Mouse (Mus musculus) left cerebral cortex, adult 9 months (tissue): ENCODE measurements at regions not wholly inside any gene's neighbourhood (a gene's known extent, or its start where the extent isn't known, plus 50 kb on each side); places are given as distances from the start of the nearest gene placed in this dataset.
"Not testable (repeated sequence)": the region's sequence is repeated elsewhere in the genome, so short reads cannot be mapped to it uniquely, and the experiment has no call there.

Experiments
- DNase-seq, 2 experiments: peaks; one replicate each; pipeline ENCODE4 v3.0.0; 2022; ENCODE audit warnings: low spot score in 2 of 2

- no peak for DNase-seq
Observed at GRCm38 (mm10) chr4:84157911-84158647, 517.0 kb downstream of the Bnc2 start.

- DNase-seq, result no peak
Observed at GRCm38 (mm10) chr4:84163362-84163761, 511.7 kb downstream of the Bnc2 start.

GRCm38 (mm10) chr4:84165256-84165655 lies 509.8 kb downstream of the Bnc2 start:
- DNase-seq, result no peak

GRCm38 (mm10) chr4:84172841-84173240 lies 502.2 kb downstream of the Bnc2 start:
- no peak for DNase-seq

GRCm38 (mm10) chr4:84173441-84173840 lies 501.6 kb downstream of the Bnc2 start:
- DNase-seq, result no peak

- not testable (repeated sequence) for DNase-seq
Observed at GRCm38 (mm10) chr4:84176457-84176856, 498.6 kb downstream of the Bnc2 start.

GRCm38 (mm10) chr4:84177827-84178226 lies 497.2 kb downstream of the Bnc2 start:
- no peak for DNase-seq

- no peak for DNase-seq
Observed at GRCm38 (mm10) chr4:84184436-84184835, 490.6 kb downstream of the Bnc2 start.

GRCm38 (mm10) chr4:84184844-84185243 lies 490.2 kb downstream of the Bnc2 start:
- no peak for DNase-seq

- DNase-seq, result no peak
Observed at GRCm38 (mm10) chr4:84189315-84189714, 485.8 kb downstream of the Bnc2 start.

GRCm38 (mm10) chr4:84191303-84191702 lies 483.8 kb downstream of the Bnc2 start:
- no peak for DNase-seq

- no peak for DNase-seq
Observed at GRCm38 (mm10) chr4:84192301-84192700, 482.8 kb downstream of the Bnc2 start.

- DNase-seq, result no peak
Observed at GRCm38 (mm10) chr4:84196732-84197131, 478.3 kb downstream of the Bnc2 start.

GRCm38 (mm10) chr4:84198176-84198575 lies 476.9 kb downstream of the Bnc2 start:
- no peak for DNase-seq

- DNase-seq, result no peak
Observed at GRCm38 (mm10) chr4:84199181-84199656, 475.9 kb downstream of the Bnc2 start.

- no peak for DNase-seq
Observed at GRCm38 (mm10) chr4:84201001-84201400, 474.1 kb downstream of the Bnc2 start.

GRCm38 (mm10) chr4:84202231-84202630 lies 472.8 kb downstream of the Bnc2 start:
- DNase-seq, result no peak

- no peak for DNase-seq
Observed at GRCm38 (mm10) chr4:84203680-84204079, 471.4 kb downstream of the Bnc2 start.

- DNase-seq, result no peak
Observed at GRCm38 (mm10) chr4:84204777-84205176, 470.3 kb downstream of the Bnc2 start.

- no peak for DNase-seq
Observed at GRCm38 (mm10) chr4:84208175-84208574, 466.9 kb downstream of the Bnc2 start.

GRCm38 (mm10) chr4:84209538-84209937 lies 465.5 kb downstream of the Bnc2 start:
- DNase-seq, result no peak

GRCm38 (mm10) chr4:84211311-84211875 lies 463.7 kb downstream of the Bnc2 start:
- DNase-seq, result no peak

- no peak for DNase-seq
Observed at GRCm38 (mm10) chr4:84212004-84212403, 463.1 kb downstream of the Bnc2 start.
